Mouse (Mus musculus) forebrain, embryonic 13.5 days (tissue): ENCODE results near the gene Cpsf2. TPM values are rescaled to one million over a fixed set of nuclear protein-coding genes. Genes with fewer than 3 reads are reported as not detected.

ENCODE experiments used
- ATAC-seq: fragments of 200-750 bp; cut with Nextera tagmentation; 2 replicates; pipeline ENCODE4 v1.8.0; 2017
- H3K27ac ChIP-seq: fragments of 300-500 bp; sonication (generic); 2 replicates; pipeline ENCODE4 v1.5.1; 2015; ENCODE audit warnings: inconsistent platforms, mild to moderate bottlenecking, moderate library complexity
- H3K27me3 ChIP-seq: fragments of 300-500 bp; sonication (generic); 2 replicates; pipeline ENCODE4 v1.6.1; 2015; ENCODE audit warnings: mild to moderate bottlenecking, inconsistent platforms
- H3K36me3 ChIP-seq: fragments of 300-500 bp; sonication (generic); 2 replicates; pipeline ENCODE4 v1.6.1; 2015; ENCODE audit warnings: mild to moderate bottlenecking, inconsistent platforms; ENCODE audit not compliant: poor library complexity, severe bottlenecking
- H3K4me1 ChIP-seq: fragments of 300-500 bp; sonication (generic); 2 replicates; pipeline ENCODE4 v1.6.1; 2015; ENCODE audit warnings: inconsistent platforms
- H3K4me2 ChIP-seq: fragments of 300-500 bp; sonication (generic); 2 replicates; pipeline ENCODE4 v1.6.1; 2015; ENCODE audit warnings: inconsistent platforms, mild to moderate bottlenecking, moderate library complexity
- H3K4me3 ChIP-seq: fragments of 300-500 bp; sonication (generic); 2 replicates; pipeline ENCODE4 v1.5.1; 2015; ENCODE audit warnings: mild to moderate bottlenecking, inconsistent platforms
- H3K9ac ChIP-seq: fragments of 300-500 bp; sonication (generic); 2 replicates; pipeline ENCODE4 v1.6.1; 2015; ENCODE audit warnings: mild to moderate bottlenecking, inconsistent platforms
- H3K9me3 ChIP-seq: fragments of 300-500 bp; sonication (generic); replicated peaks from 2 replicates; pipeline ENCODE4 v1.6.1; 2016; ENCODE audit warnings: inconsistent platforms
- WGBS: fragments of 180-500 bp; shearing (Covaris S2); methylation state at CpG from one replicate; pipeline ENCODE4 v1.1.7; 2015; 5-methylcytosine and 5-hydroxymethylcytosine counted together
- polyA plus RNA-seq: library from polyadenylated mRNA; unstranded; fragments of >200 nt; fragmentation: Nextera tagmentation; extraction: Ambion mirVana; gene quantifications from 2 replicates; pipeline ENCODE4 v1.2.1, GENCODE M21; 2015

Gene Cpsf2
- polyA plus RNA-seq, 1 experiment from 2014 or later = 35.9 TPM

- Histone ChIP-seq H3K4me3 (no peak overlapping the region), H3K9me3 (no peaks in the 10 kb centered on the region), H3K4me1 (no peaks in the 10 kb centered on the region), H3K27me3 (no peaks in the 10 kb centered on the region), H3K36me3 (peaks cover 78% of the 10 kb centered on the region), H3K27ac (no peak overlapping the region), H3K4me2 (no peak overlapping the region), H3K9ac (no peak overlapping the region)
- no peak for ATAC-seq
- 66% methylated on average over 3 of the region's 3 CpGs for WGBS
Measured at GRCm38 (mm10) chr12:101985110-101985509, 9.3 kb downstream of the Cpsf2 start.

GRCm38 (mm10) chr12:101987659-101988058 is 11.9 kb downstream of the Cpsf2 start:
- H3K27me3 ChIP-seq = no peaks in the 10 kb centered on the region
- H3K4me1 ChIP-seq = no peaks in the 10 kb centered on the region
- H3K4me3 ChIP-seq = no peak overlapping the region
- peaks cover 92% of the 10 kb centered on the region for H3K36me3 ChIP-seq
- no peak overlapping the region for H3K9ac ChIP-seq
- 96% methylated on average over 6 of the region's 6 CpGs for WGBS
- H3K27ac ChIP-seq = no peak overlapping the region
- ATAC-seq = no peak
- H3K9me3 ChIP-seq = no peaks in the 10 kb centered on the region
- H3K4me2 ChIP-seq = no peak overlapping the region

GRCm38 (mm10) chr12:101994576-101995467 is 19.0 kb downstream of the Cpsf2 start:
- Histone ChIP-seq H3K4me2 (no peak overlapping the region), H3K4me1 (no peaks in the 10 kb centered on the region), H3K27me3 (no peaks in the 10 kb centered on the region), H3K4me3 (no peak overlapping the region), H3K36me3 (peaks cover 85% of the 10 kb centered on the region), H3K9ac (no peak overlapping the region), H3K27ac (no peak overlapping the region), H3K9me3 (no peaks in the 10 kb centered on the region)
- no peak for ATAC-seq
- 95% methylated on average over 8 of the region's 8 CpGs for WGBS

- H3K4me3 ChIP-seq = no peak overlapping the region
- H3K27me3 ChIP-seq = no peaks in the 10 kb centered on the region
- no peaks in the 10 kb centered on the region for H3K4me1 ChIP-seq
- no peak for ATAC-seq
- H3K4me2 ChIP-seq = no peak overlapping the region
- H3K27ac ChIP-seq = no peak overlapping the region
- H3K36me3 ChIP-seq = peaks cover 83% of the 10 kb centered on the region
- WGBS = 93% methylated on average over 5 of the region's 5 CpGs
- no peak overlapping the region for H3K9ac ChIP-seq
- H3K9me3 ChIP-seq = no peaks in the 10 kb centered on the region
Measured at GRCm38 (mm10) chr12:101998929-101999328, 23.1 kb downstream of the Cpsf2 start.

GRCm38 (mm10) chr12:102000785-102001184 is 25.0 kb downstream of the Cpsf2 start:
- Histone ChIP-seq H3K4me2 (no peak overlapping the region), H3K9ac (no peak overlapping the region), H3K36me3 (peaks cover 89% of the 10 kb centered on the region), H3K9me3 (no peaks in the 10 kb centered on the region), H3K4me3 (no peak overlapping the region), H3K27me3 (no peaks in the 10 kb centered on the region), H3K4me1 (no peaks in the 10 kb centered on the region), H3K27ac (no peak overlapping the region)
- 91% methylated on average over 11 of the region's 11 CpGs for WGBS
- ATAC-seq = no peak

GRCm38 (mm10) chr12:102008111-102008977 is 32.6 kb downstream of the Cpsf2 start:
- H3K36me3 ChIP-seq = peaks cover 27% of the 10 kb centered on the region
- 90% methylated on average over 16 of the region's 16 CpGs for WGBS
- H3K9ac ChIP-seq = no peak overlapping the region
- H3K27me3 ChIP-seq = no peaks in the 10 kb centered on the region
- no peak overlapping the region for H3K27ac ChIP-seq
- no peaks in the 10 kb centered on the region for H3K9me3 ChIP-seq
- ATAC-seq = no peak
- no peak overlapping the region for H3K4me2 ChIP-seq
- no peaks in the 10 kb centered on the region for H3K4me1 ChIP-seq
- H3K4me3 ChIP-seq = no peak overlapping the region

- H3K4me2 ChIP-seq = no peak overlapping the region
- ATAC-seq = no peak
- peaks cover 15% of the 10 kb centered on the region for H3K36me3 ChIP-seq
- no peaks in the 10 kb centered on the region for H3K9me3 ChIP-seq
- no peaks in the 10 kb centered on the region for H3K27me3 ChIP-seq
- H3K27ac ChIP-seq = no peak overlapping the region
- no peak overlapping the region for H3K9ac ChIP-seq
- H3K4me1 ChIP-seq = no peaks in the 10 kb centered on the region
- WGBS = 92% methylated on average over 6 of the region's 6 CpGs
- no peak overlapping the region for H3K4me3 ChIP-seq
Measured at GRCm38 (mm10) chr12:102009551-102009950, 33.8 kb downstream of the Cpsf2 start.

- H3K4me3 ChIP-seq = no peak overlapping the region
- no peaks in the 10 kb centered on the region for H3K36me3 ChIP-seq
- no peak overlapping the region for H3K27ac ChIP-seq
- ATAC-seq = no peak
- no peaks in the 10 kb centered on the region for H3K9me3 ChIP-seq
- no peak overlapping the region for H3K9ac ChIP-seq
- 84% methylated on average over 5 of the region's 5 CpGs for WGBS
- H3K27me3 ChIP-seq = no peaks in the 10 kb centered on the region
- no peaks in the 10 kb centered on the region for H3K4me1 ChIP-seq
- no peak overlapping the region for H3K4me2 ChIP-seq
Measured at GRCm38 (mm10) chr12:102014411-102014810, 38.6 kb downstream of the Cpsf2 start.

- WGBS = 89% methylated on average over 6 of the region's 6 CpGs
- Histone ChIP-seq H3K9me3 (no peaks in the 10 kb centered on the region), H3K4me2 (no peak overlapping the region), H3K27me3 (no peaks in the 10 kb centered on the region), H3K4me3 (no peak overlapping the region), H3K36me3 (no peaks in the 10 kb centered on the region), H3K9ac (no peak overlapping the region), H3K4me1 (no peaks in the 10 kb centered on the region), H3K27ac (no peak overlapping the region)
- no peak for ATAC-seq
Measured at GRCm38 (mm10) chr12:102015127-102015526, 39.3 kb downstream of the Cpsf2 start.

GRCm38 (mm10) chr12:102021923-102022322 is 46.1 kb downstream of the Cpsf2 start:
- Histone ChIP-seq H3K9ac (no peak overlapping the region), H3K4me2 (no peak overlapping the region), H3K36me3 (no peaks in the 10 kb centered on the region), H3K9me3 (no peaks in the 10 kb centered on the region), H3K27ac (no peak overlapping the region), H3K4me1 (no peaks in the 10 kb centered on the region), H3K27me3 (no peaks in the 10 kb centered on the region), H3K4me3 (no peak overlapping the region)
- ATAC-seq = peak; percentile 67; the same call in 1 of the 2 replicates
- 79% methylated on average over 6 of the region's 6 CpGs for WGBS

- no peaks in the 10 kb centered on the region for H3K4me1 ChIP-seq
- H3K36me3 ChIP-seq = no peaks in the 10 kb centered on the region
- no peak overlapping the region for H3K4me2 ChIP-seq
- no peak overlapping the region for H3K27ac ChIP-seq
- WGBS = 45% methylated on average over 7 of the region's 7 CpGs
- ATAC-seq = no peak
- no peaks in the 10 kb centered on the region for H3K9me3 ChIP-seq
- no peak overlapping the region for H3K4me3 ChIP-seq
- H3K9ac ChIP-seq = no peak overlapping the region
- no peaks in the 10 kb centered on the region for H3K27me3 ChIP-seq
Measured at GRCm38 (mm10) chr12:102029184-102029583, 53.4 kb downstream of the Cpsf2 start.

- H3K9ac ChIP-seq = no peak overlapping the region
- H3K9me3 ChIP-seq = no peaks in the 10 kb centered on the region
- no peak overlapping the region for H3K4me3 ChIP-seq
- no peak for ATAC-seq
- no peak overlapping the region for H3K27ac ChIP-seq
- H3K36me3 ChIP-seq = no peaks in the 10 kb centered on the region
- no peak overlapping the region for H3K4me2 ChIP-seq
- WGBS = 47% methylated on average over 4 of the region's 4 CpGs
- no peaks in the 10 kb centered on the region for H3K4me1 ChIP-seq
- H3K27me3 ChIP-seq = no peaks in the 10 kb centered on the region
Measured at GRCm38 (mm10) chr12:102029892-102030446, 54.2 kb downstream of the Cpsf2 start.
